Mouse (Mus musculus): ENCODE measurements around the gene Rps23. TPM values are rescaled to one million over a fixed set of nuclear protein-coding genes. Genes with fewer than 3 reads are reported as not detected.
"Not testable (repeated sequence)": the region's sequence is repeated elsewhere in the genome, so short reads cannot be mapped to it uniquely, and the experiment has no call there.

Rps23 gene
- total RNA-seq, 2 experiments from 2014 or later: 281 to 387 TPM

- not testable (repeated sequence) for ATAC-seq (replicated peaks; ENCODE audit: low FRiP score, poor library complexity, severe bottlenecking)
These were observed 5.5 kb downstream of the Rps23 start for GRCm38 (mm10) chr13:90928266-90928665.

- peak; percentile 72; the same call in 1 of the 2 replicates for ATAC-seq (replicated peaks; ENCODE audit: low FRiP score, poor library complexity, severe bottlenecking)
These were observed 7.1 kb downstream of the Rps23 start for GRCm38 (mm10) chr13:90929847-90930246.

- no peak for ATAC-seq (replicated peaks; ENCODE audit: low FRiP score, poor library complexity, severe bottlenecking)
These were observed 10.5 kb downstream of the Rps23 start for GRCm38 (mm10) chr13:90933256-90933655.

- ATAC-seq (replicated peaks; ENCODE audit: low FRiP score, poor library complexity, severe bottlenecking): no peak
These were observed 13.1 kb downstream of the Rps23 start for GRCm38 (mm10) chr13:90935852-90936251.

- peak; percentile 91 for ATAC-seq (replicated peaks; ENCODE audit: low FRiP score, poor library complexity, severe bottlenecking)
These were observed 16.4 kb downstream of the Rps23 start for GRCm38 (mm10) chr13:90939192-90939591.

- ATAC-seq (replicated peaks; ENCODE audit: low FRiP score, poor library complexity, severe bottlenecking): peak; percentile 77
These were observed 16.8 kb downstream of the Rps23 start for GRCm38 (mm10) chr13:90939600-90939999.

- ATAC-seq (replicated peaks; ENCODE audit: low FRiP score, poor library complexity, severe bottlenecking): no peak
These were observed 36.1 kb downstream of the Rps23 start for GRCm38 (mm10) chr13:90958894-90959293.

- ATAC-seq (replicated peaks; ENCODE audit: low FRiP score, poor library complexity, severe bottlenecking): no peak
These were observed 37.8 kb downstream of the Rps23 start for GRCm38 (mm10) chr13:90960591-90960990.

- no peak for ATAC-seq (replicated peaks; ENCODE audit: low FRiP score, poor library complexity, severe bottlenecking)
These were observed 40.3 kb downstream of the Rps23 start for GRCm38 (mm10) chr13:90962836-90963760.

GRCm38 (mm10) chr13:90964511-90964910 is 41.8 kb downstream of the Rps23 start:
- no peak for ATAC-seq (replicated peaks; ENCODE audit: low FRiP score, poor library complexity, severe bottlenecking)

- no peak for ATAC-seq (replicated peaks; ENCODE audit: low FRiP score, poor library complexity, severe bottlenecking)
These were observed 43.2 kb downstream of the Rps23 start for GRCm38 (mm10) chr13:90965996-90966395.

GRCm38 (mm10) chr13:90967422-90967821 is 44.7 kb downstream of the Rps23 start:
- ATAC-seq (replicated peaks; ENCODE audit: low FRiP score, poor library complexity, severe bottlenecking): no peak

GRCm38 (mm10) chr13:90968940-90969339 is 46.2 kb downstream of the Rps23 start:
- ATAC-seq (replicated peaks; ENCODE audit: low FRiP score, poor library complexity, severe bottlenecking): no peak

- no peak for ATAC-seq (replicated peaks; ENCODE audit: low FRiP score, poor library complexity, severe bottlenecking)
These were observed 47.7 kb downstream of the Rps23 start for GRCm38 (mm10) chr13:90970259-90971017.

- ATAC-seq (replicated peaks; ENCODE audit: low FRiP score, poor library complexity, severe bottlenecking): no peak
These were observed 50.7 kb downstream of the Rps23 start for GRCm38 (mm10) chr13:90973409-90973808.

Other genes starting within 250 kb of the Rps23 start
- not detected in 2 replicates for gene Atp6ap1l, start 17.6 kb upstream of the Rps23 start, total RNA-seq (2015; ENCODE audit: low replicate concordance)
- not detected in 2 replicates for gene Atp6ap1l, start 17.6 kb upstream of the Rps23 start, total RNA-seq (2017; ENCODE audit: low replicate concordance)